Mouse (Mus musculus): ENCODE data around the gene Enthd1. TPM values are rescaled to one million over a fixed set of nuclear protein-coding genes. Genes with fewer than 3 reads are reported as not detected.

Enthd1 gene
- polyA plus RNA-seq, 1 experiment from 2014 or later = not detected

DNA sequence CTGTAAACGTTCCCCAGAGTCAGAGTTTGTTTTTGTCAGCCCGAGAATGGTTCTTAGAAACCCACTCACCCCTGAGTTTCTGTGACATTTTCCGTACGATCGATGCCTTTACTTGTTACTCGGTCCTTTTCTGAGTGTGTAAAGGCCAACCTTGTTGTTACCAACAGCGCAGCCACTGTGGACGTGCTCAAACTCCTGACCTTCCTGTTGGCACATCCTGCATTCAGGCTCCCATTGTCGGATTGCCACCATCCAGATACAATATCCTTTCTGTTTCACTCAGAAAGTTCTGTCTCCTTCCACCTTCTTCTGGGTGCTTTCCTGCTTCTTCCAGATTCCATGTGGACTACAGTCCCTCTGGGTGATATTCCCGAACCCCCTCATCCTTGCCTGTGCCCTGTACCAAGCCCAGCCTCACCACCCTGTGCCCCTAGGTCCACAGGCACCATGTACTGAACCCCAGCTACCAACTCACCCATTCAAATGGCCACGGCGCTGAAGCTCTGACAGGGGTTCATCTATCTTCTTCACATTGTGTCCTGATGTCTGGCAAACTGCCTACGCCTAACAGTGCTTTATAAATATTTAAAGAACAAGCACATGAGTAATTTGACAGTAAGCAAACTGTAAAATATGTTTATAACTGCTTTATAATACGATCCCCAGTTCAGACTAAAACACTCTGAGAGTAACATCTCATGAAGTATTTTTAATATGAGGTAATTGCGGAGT, 118.8 kb downstream of the Enthd1 start:
- no peak overlapping the region for H3K9ac ChIP-seq (ENCODE audit: low read length)
- H3K4me2 ChIP-seq (ENCODE audit: low read depth, severe bottlenecking) = no peak overlapping the region
- H3K4me3 ChIP-seq (ENCODE audit: low read depth, low read length) = no peak overlapping the region
- 89% methylated on average over 15 of the region's 15 CpGs for WGBS
- DNase-seq (ENCODE audit: low spot score) = no peak
- no peaks in the 10 kb centered on the region for H3K27me3 ChIP-seq (ENCODE audit: control insufficient read depth, insufficient read depth, low read length)
- no peaks in the 10 kb centered on the region for H3K36me3 ChIP-seq (ENCODE audit: control insufficient read depth, insufficient read depth, low read length)
- H3K27ac ChIP-seq (replicated peaks; ENCODE audit: low read depth, low read length) = no peak overlapping the region
- H3K9me3 ChIP-seq (ENCODE audit: control insufficient read depth, low read length) = no peaks in the 10 kb centered on the region
- no peaks in the 10 kb centered on the region for H3K4me1 ChIP-seq (ENCODE audit: control insufficient read depth, insufficient read depth, low read length)
- no peak for ATAC-seq (ENCODE audit: insufficient number of reproducible peaks, low FRiP score, low TSS enrichment, low read depth)

DNA sequence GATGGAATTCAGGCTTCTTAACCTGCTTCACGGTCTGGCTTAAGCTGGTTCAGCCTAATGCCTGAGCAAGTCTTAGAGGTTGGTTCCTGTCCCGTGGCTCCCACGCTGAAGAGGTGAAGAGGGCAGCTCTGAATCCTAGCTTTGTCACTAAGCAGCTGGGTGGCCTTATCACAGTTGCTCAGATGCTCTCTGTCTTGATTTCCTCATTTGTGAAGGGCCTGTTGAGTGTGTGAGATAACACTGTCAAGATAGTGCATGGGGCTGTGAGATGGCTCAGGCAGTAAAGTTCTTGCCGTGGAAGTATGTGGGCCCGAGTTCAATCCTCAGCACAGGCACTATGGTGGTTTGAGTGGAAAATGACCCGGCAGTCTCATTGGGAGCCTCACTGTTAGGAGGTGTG, 124.8 kb downstream of the Enthd1 start:
- Histone ChIP-seq H3K36me3 (ENCODE audit: control insufficient read depth, insufficient read depth, low read length) (no peaks in the 10 kb centered on the region), H3K27me3 (ENCODE audit: control insufficient read depth, insufficient read depth, low read length) (no peaks in the 10 kb centered on the region), H3K4me1 (ENCODE audit: control insufficient read depth, insufficient read depth, low read length) (no peaks in the 10 kb centered on the region), H3K27ac (replicated peaks; ENCODE audit: low read depth, low read length) (no peak overlapping the region), H3K4me2 (ENCODE audit: low read depth, severe bottlenecking) (no peak overlapping the region), H3K9me3 (ENCODE audit: control insufficient read depth, low read length) (no peaks in the 10 kb centered on the region), H3K4me3 (ENCODE audit: low read depth, low read length) (no peak overlapping the region), H3K9ac (ENCODE audit: low read length) (no peak overlapping the region)
- no peak for DNase-seq (ENCODE audit: low spot score)
- WGBS = 86% methylated on average over 6 of the region's 6 CpGs
- no peak for ATAC-seq (ENCODE audit: insufficient number of reproducible peaks, low FRiP score, low TSS enrichment, low read depth)

DNA sequence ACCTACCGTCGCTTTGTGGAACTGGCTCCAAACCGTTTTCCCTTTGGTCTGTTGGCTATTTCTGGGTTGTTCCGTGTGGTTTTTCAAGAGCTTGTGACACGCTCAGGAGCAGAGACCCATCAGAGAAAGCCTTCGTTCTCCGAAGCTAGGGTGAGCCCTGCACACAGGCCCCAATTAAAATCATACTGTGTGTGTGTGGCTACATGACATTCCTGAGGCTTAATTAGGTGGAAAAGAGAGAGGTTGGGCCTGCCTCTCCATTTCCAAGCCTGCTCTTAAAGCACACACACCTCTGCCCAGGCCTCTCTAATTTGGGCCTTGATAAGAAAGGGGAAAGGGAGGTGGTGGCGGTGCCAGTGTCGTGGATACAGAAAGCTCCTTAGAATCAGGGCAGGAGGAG, 126.5 kb downstream of the Enthd1 start:
- WGBS = 57% methylated on average over 9 of the region's 9 CpGs
- ATAC-seq (ENCODE audit: insufficient number of reproducible peaks, low FRiP score, low TSS enrichment, low read depth) = no peak

GRCm38 (mm10) chr15:80437996-80438395, 127.0 kb downstream of the Enthd1 start:
- Histone ChIP-seq H3K9ac (ENCODE audit: low read length) (no peak overlapping the region), H3K4me3 (ENCODE audit: low read depth, low read length) (no peak overlapping the region), H3K27ac (replicated peaks; ENCODE audit: low read depth, low read length) (no peak overlapping the region), H3K36me3 (ENCODE audit: control insufficient read depth, insufficient read depth, low read length) (no peaks in the 10 kb centered on the region), H3K9me3 (ENCODE audit: control insufficient read depth, low read length) (no peaks in the 10 kb centered on the region), H3K27me3 (ENCODE audit: control insufficient read depth, insufficient read depth, low read length) (no peaks in the 10 kb centered on the region), H3K4me1 (ENCODE audit: control insufficient read depth, insufficient read depth, low read length) (no peaks in the 10 kb centered on the region), H3K4me2 (ENCODE audit: low read depth, severe bottlenecking) (no peak overlapping the region)
- no peak for DNase-seq (ENCODE audit: low spot score)
- no peak for ATAC-seq (ENCODE audit: insufficient number of reproducible peaks, low FRiP score, low TSS enrichment, low read depth)
- WGBS = 85% methylated on average over 9 of the region's 9 CpGs

More for the DNA sequence above, 126.5 kb downstream of the Enthd1 start:
- H3K27me3 ChIP-seq (ENCODE audit: control insufficient read depth, insufficient read depth, low read length) = no peaks in the 10 kb centered on the region
- no peaks in the 10 kb centered on the region for H3K4me1 ChIP-seq (ENCODE audit: control insufficient read depth, insufficient read depth, low read length)
- no peaks in the 10 kb centered on the region for H3K36me3 ChIP-seq (ENCODE audit: control insufficient read depth, insufficient read depth, low read length)
- H3K4me2 ChIP-seq (ENCODE audit: low read depth, severe bottlenecking) = no peak overlapping the region
- H3K4me3 ChIP-seq (ENCODE audit: low read depth, low read length) = no peak overlapping the region
- no peaks in the 10 kb centered on the region for H3K9me3 ChIP-seq (ENCODE audit: control insufficient read depth, low read length)
- no peak overlapping the region for H3K27ac ChIP-seq (replicated peaks; ENCODE audit: low read depth, low read length)
- no peak for DNase-seq (ENCODE audit: low spot score)
- H3K9ac ChIP-seq (ENCODE audit: low read length) = no peak overlapping the region

DNA sequence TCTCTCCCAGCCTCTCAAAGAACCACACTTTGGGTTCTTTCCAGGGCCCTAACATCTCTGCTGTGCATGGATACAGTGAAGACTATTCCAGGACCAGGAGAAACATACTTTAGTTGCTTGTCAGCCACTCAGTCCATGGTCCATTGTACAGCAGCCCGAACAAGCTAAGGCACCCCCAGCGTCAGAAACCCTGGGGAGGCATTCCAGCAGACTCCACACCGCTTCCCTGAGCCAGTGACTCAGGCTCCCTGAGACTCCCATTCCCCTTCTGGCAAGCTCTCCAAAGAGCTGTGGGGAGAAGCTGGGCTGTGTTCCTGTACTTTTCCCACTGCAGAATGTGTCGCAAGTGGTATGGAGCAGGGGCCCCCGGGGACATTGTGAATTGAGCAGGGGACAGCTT, 128.0 kb downstream of the Enthd1 start:
- H3K4me1 ChIP-seq (ENCODE audit: control insufficient read depth, insufficient read depth, low read length) = no peaks in the 10 kb centered on the region
- H3K9ac ChIP-seq (ENCODE audit: low read length) = no peak overlapping the region
- DNase-seq (ENCODE audit: low spot score) (no peak), ATAC-seq (ENCODE audit: insufficient number of reproducible peaks, low FRiP score, low TSS enrichment, low read depth) (no peak)
- H3K4me2 ChIP-seq (ENCODE audit: low read depth, severe bottlenecking) = no peak overlapping the region
- H3K4me3 ChIP-seq (ENCODE audit: low read depth, low read length) = no peak overlapping the region
- no peaks in the 10 kb centered on the region for H3K9me3 ChIP-seq (ENCODE audit: control insufficient read depth, low read length)
- H3K27me3 ChIP-seq (ENCODE audit: control insufficient read depth, insufficient read depth, low read length) = no peaks in the 10 kb centered on the region
- 85% methylated on average over 5 of the region's 5 CpGs for WGBS
- H3K27ac ChIP-seq (replicated peaks; ENCODE audit: low read depth, low read length) = no peak overlapping the region
- no peaks in the 10 kb centered on the region for H3K36me3 ChIP-seq (ENCODE audit: control insufficient read depth, insufficient read depth, low read length)

DNA sequence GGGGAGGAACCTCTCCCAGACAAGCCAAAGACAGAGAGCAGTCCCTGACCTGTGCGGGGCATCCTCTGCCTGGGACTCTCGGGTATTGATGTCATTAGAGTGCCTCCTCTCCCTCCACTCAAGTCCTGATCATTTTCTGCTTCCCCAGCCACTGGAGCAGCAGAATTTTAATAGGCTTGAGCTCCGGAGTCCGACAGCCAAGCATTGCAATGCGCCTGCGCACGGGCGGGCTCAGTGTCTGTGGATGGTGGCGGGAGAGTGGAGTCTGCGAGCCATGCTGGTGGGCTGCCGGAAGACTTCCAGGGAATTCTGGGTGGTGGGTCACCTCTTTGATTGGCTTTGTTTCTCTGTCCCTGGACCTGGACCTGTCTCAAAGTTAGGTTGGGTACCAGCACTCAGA, 134.6 kb downstream of the Enthd1 start:
- Histone ChIP-seq H3K4me1 (ENCODE audit: control insufficient read depth, insufficient read depth, low read length) (no peaks in the 10 kb centered on the region), H3K9me3 (ENCODE audit: control insufficient read depth, low read length) (no peaks in the 10 kb centered on the region), H3K9ac (ENCODE audit: low read length) (no peak overlapping the region), H3K27ac (replicated peaks; ENCODE audit: low read depth, low read length) (no peak overlapping the region), H3K4me2 (ENCODE audit: low read depth, severe bottlenecking) (no peak overlapping the region), H3K36me3 (ENCODE audit: control insufficient read depth, insufficient read depth, low read length) (no peaks in the 10 kb centered on the region), H3K27me3 (ENCODE audit: control insufficient read depth, insufficient read depth, low read length) (no peaks in the 10 kb centered on the region), H3K4me3 (ENCODE audit: low read depth, low read length) (no peak overlapping the region)
- WGBS = 80% methylated on average over 11 of the region's 11 CpGs
- ATAC-seq (ENCODE audit: insufficient number of reproducible peaks, low FRiP score, low TSS enrichment, low read depth) (no peak), DNase-seq (ENCODE audit: low spot score) (no peak)

DNA sequence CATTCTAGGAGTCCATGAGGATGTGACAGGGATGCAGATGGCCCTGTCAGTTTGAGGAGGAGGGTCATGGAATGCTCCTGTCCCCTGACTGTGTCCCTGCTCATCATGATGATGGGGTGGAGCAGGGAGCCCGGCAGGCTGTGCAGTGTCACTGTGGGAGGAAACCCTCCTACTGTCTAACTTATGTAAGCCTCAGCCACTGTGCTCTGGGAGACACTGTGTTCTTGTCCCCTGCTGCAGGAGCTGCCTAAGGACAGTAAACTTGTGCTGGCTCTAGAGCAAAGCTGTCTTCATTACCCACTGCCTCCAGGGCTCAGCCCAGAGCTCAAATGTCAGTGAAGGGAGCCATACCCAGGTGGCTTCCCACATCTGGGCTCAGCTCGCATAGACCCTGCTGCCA, 146.8 kb downstream of the Enthd1 start:
- H3K9ac ChIP-seq (ENCODE audit: low read length) = no peak overlapping the region
- no peaks in the 10 kb centered on the region for H3K36me3 ChIP-seq (ENCODE audit: control insufficient read depth, insufficient read depth, low read length)
- no peak for DNase-seq (ENCODE audit: low spot score)
- no peak overlapping the region for H3K27ac ChIP-seq (replicated peaks; ENCODE audit: low read depth, low read length)
- H3K9me3 ChIP-seq (ENCODE audit: control insufficient read depth, low read length) = no peaks in the 10 kb centered on the region
- H3K4me3 ChIP-seq (ENCODE audit: low read depth, low read length) = no peak overlapping the region
- WGBS = 84% methylated on average over 2 of the region's 2 CpGs
- H3K4me2 ChIP-seq (ENCODE audit: low read depth, severe bottlenecking) = no peak overlapping the region
- 0 out of 2 replicates have a peak, but pooled peaks cover 2% of the 10 kb centered on the region for H3K4me1 ChIP-seq (ENCODE audit: control insufficient read depth, insufficient read depth, low read length)
- H3K27me3 ChIP-seq (ENCODE audit: control insufficient read depth, insufficient read depth, low read length) = no peaks in the 10 kb centered on the region
- no peak for ATAC-seq (ENCODE audit: insufficient number of reproducible peaks, low FRiP score, low TSS enrichment, low read depth)

GRCm38 (mm10) chr15:80417066-80417465, 147.9 kb downstream of the Enthd1 start:
- no peak for ATAC-seq (ENCODE audit: insufficient number of reproducible peaks, low FRiP score, low TSS enrichment, low read depth)
- Histone ChIP-seq H3K9ac (ENCODE audit: low read length) (no peak overlapping the region; the same call in 1 of the 2 replicates), H3K27ac (replicated peaks; ENCODE audit: low read depth, low read length) (no peak overlapping the region), H3K9me3 (ENCODE audit: control insufficient read depth, low read length) (no peaks in the 10 kb centered on the region), H3K4me2 (ENCODE audit: low read depth, severe bottlenecking) (no peak overlapping the region; the same call in 1 of the 2 replicates), H3K4me1 (ENCODE audit: control insufficient read depth, insufficient read depth, low read length) (0 out of 2 replicates have a peak, but pooled peaks cover 2% of the 10 kb centered on the region), H3K36me3 (ENCODE audit: control insufficient read depth, insufficient read depth, low read length) (no peaks in the 10 kb centered on the region), H3K27me3 (ENCODE audit: control insufficient read depth, insufficient read depth, low read length) (no peaks in the 10 kb centered on the region), H3K4me3 (ENCODE audit: low read depth, low read length) (no peak overlapping the region)
- no peak for DNase-seq (ENCODE audit: low spot score)
- WGBS = 56% methylated on average over 9 of the region's 9 CpGs

DNA sequence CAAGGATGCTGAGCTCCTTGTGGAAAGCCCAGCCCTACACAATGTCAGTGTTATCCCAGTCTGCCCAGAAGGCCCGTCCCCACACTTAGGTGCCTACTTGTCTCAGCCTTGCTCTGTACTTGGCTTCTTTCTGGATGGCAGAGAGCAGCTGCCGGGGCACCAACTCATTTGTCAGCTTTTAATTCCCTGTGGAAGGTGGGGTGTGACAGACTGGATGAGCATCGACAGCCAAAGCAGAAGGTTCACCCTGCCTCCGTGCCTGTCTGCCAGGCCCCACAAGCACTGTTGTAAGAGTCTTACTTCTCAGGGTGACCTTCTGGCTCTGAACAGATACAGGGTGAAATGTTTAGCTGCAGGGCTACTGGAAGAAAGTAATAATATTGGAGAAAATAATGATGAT, 149.8 kb downstream of the Enthd1 start:
- no peak overlapping the region for H3K27ac ChIP-seq (replicated peaks; ENCODE audit: low read depth, low read length)
- WGBS = 77% methylated on average over 4 of the region's 4 CpGs
- H3K4me1 ChIP-seq (ENCODE audit: control insufficient read depth, insufficient read depth, low read length) = 0 out of 2 replicates have a peak, but pooled peaks cover 2% of the 10 kb centered on the region

More for the DNA sequence above, 149.8 kb downstream of the Enthd1 start:
- no peak overlapping the region for H3K4me2 ChIP-seq (ENCODE audit: low read depth, severe bottlenecking)
- no peaks in the 10 kb centered on the region for H3K36me3 ChIP-seq (ENCODE audit: control insufficient read depth, insufficient read depth, low read length)
- no peak overlapping the region for H3K9ac ChIP-seq (ENCODE audit: low read length)
- H3K4me3 ChIP-seq (ENCODE audit: low read depth, low read length) = no peak overlapping the region
- no peaks in the 10 kb centered on the region; the same call in 1 of the 2 replicates for H3K9me3 ChIP-seq (ENCODE audit: control insufficient read depth, low read length)
- DNase-seq (ENCODE audit: low spot score) (no peak), ATAC-seq (ENCODE audit: insufficient number of reproducible peaks, low FRiP score, low TSS enrichment, low read depth) (no peak)
- H3K27me3 ChIP-seq (ENCODE audit: control insufficient read depth, insufficient read depth, low read length) = no peaks in the 10 kb centered on the region
